Mouse (Mus musculus): ENCODE measurements at regions not wholly inside any gene's neighbourhood (a gene's known extent, or its start where the extent isn't known, plus 50 kb on each side); places are given as distances from the start of the nearest gene placed in this dataset.

GRCm38 (mm10) chr2:56119368-56119767, 683.6 kb downstream of the Kcnj3 start:
- TF ChIP-seq CTCF (IDR thresholded peaks at IDR 0.05; ENCODE audit: low read depth, low read length): no peak
- no peak for TF ChIP-seq POLR2A (IDR thresholded peaks at IDR 0.05; ENCODE audit: borderline replicate concordance, low read depth, low read length)
